Mouse (Mus musculus) kidney, postnatal 25 days (tissue): ENCODE data around the gene Taf3.

Experiments used
- DNase-seq, 2 experiments: peaks; one replicate each; pipeline ENCODE4 v3.0.0; 2021; ENCODE audit warnings: mixed read lengths in 2 of 2

Taf3 gene

DNA sequence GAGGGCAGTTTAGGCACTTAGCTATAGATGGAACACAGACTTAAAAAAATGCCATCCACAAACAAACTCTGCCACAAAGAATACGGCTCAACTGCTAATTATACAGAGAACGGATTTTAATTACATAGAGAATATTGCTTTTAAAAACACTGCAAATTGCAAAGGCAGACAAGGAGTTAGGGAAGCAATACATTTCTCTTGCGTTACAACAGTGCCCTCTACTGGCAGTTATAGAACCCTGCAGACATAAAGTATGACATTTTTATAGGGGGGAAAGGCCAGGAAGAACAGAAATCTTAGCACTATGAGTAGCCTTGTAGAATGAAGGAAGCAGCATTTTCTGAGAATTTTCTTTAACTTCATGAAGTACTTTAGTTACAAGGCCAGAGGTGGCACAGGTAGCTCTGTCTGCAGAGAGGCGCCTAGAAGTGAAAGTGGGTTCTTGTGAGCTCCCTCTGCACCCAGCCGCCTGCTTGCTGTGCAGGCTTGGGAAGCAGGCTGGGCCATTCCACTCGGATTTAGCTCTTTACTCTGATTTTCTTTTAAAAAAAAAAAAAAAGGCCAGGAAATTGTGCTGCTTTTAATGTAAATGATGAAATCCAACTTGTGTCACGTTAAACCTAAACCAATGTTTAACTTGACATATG lies 38.0 kb downstream of the Taf3 start:
- DNase-seq = peak in 1 of 2 experiments; percentile 16

DNA sequence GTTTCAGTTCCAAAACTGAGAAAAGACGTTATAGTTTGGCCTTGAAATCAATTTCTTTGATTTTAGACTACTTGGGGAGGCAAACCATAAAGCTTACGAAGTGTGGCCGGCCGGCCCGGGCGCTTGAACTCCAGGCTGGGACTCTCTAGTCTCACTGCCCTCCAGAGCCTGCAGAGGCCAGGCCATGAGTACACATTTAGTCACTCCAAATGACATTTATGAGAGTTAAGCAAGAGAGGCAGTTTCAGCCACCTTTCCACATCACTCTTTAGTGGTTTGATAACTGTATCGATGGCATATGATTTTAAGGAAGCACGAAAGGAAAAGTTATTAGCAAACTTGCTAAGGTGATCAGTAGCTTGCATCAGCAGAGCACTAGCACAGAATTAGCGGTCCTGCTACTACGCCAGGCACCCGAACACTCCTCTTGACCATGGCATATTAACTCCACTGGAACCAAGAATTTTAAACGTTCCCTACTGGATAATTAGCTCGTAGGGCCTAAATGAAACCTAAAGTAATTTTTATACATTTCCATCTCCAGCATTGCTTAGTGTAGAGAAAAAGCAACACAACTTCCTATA lies 38.6 kb downstream of the Taf3 start:
- no peak for DNase-seq

DNA sequence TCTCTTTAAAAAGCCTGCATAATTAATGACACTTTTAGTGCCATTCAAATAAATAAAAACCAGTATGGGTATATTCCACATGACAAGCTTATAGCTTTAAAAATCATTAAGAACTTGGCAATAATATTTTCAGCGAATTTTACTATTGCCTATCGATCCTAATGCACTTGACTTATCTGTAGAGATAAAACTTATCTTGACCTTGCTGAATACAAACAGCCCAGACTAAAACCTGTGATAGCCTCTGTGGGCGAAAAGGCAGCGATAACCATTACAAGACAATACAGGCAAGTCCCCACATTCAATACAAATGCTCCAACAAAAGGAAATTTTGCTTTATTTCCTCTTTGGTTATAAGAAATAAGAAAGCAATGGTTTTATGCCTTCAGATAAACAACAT lies 39.8 kb downstream of the Taf3 start:
- no peak for DNase-seq

DNA sequence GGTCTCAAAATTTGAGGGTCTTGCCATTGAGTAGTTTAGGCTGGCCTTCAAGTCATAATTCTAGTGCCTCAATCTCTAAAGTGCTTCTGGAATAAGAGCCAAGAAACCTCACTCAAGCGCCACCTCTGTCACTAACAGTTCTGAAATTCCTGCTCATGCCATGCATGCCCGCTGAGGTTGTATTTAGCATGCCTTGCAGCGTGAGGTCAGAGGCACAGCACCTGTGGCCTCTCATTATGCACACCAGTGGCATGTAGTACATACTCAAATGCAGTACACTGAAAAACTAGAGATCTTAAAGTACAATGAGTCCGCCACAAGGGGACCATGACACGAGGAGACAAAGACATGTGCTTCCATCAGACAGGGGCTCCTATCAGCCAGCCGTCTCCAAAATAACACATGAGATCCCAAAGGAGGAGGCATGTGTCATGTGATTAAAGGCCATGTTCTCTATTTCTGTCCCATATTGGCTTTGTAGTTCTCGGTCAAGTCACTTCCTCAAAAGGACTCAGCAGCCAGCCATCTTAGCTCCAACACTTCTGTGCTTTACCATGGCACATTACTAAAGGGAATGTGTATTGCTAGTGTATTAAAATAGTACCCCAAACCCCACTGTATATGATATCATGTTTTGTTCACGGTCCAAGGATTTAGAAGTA lies 43.3 kb downstream of the Taf3 start:
- DNase-seq = peak; percentile 25 to 65

DNA sequence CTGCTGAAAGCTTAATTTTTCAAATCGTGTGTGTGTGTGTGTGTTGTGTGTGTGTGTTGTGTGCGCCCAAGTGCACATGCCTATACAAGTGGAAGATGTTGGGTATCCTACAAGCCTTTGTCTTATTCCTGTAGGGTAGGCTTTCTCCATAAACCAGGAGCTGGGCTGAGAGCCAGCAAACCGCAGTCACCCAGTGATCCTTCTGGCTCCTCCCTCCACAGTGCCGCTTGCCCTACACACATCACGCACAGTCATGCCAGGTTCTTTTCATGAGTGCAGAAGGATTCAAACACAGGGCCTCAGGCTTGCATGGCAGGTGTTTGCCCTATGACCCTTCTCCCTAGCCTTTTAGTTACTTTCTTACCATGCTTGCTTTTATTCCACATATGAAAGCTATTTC lies 45.0 kb downstream of the Taf3 start:
- DNase-seq = peak; percentile 44 to 53

DNA sequence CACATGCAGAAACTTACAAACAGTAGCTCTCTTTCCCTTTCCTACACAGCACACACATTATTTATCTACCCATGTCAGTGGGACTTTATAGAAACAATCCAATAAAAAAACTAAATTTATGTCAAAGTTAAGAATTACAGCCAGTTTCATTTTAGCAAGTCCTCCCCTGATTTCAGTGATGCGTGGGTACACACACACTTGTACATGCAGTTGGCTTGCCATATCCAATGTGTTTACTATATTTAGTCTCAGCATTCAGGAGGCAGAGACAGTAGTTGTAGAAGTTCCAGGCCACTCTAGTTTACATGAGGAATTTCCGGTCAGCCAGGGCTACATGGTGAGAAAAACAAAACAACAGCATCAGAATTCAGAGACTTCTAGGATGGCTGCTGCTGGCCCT lies 46.8 kb downstream of the Taf3 start:
- DNase-seq = no peak

DNA sequence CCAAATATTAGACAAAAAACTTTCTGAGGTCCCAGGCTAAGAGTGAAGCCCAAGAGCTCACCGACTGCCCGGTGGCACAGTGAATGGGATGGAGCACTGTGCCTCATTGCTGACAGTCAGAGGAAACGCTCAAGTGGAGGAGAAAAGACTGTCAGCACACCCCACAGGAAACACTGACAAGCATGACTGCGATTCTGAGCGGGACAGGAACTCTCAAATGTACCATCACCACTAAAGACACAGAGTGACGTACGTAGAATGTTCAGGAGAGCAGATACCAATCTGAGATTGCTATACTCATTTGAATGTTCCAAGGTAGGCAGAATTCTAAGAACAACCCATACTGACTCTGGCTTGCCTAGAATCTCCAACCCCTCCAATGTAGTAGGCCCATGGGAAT lies 50.9 kb downstream of the Taf3 start:
- no peak for DNase-seq

DNA sequence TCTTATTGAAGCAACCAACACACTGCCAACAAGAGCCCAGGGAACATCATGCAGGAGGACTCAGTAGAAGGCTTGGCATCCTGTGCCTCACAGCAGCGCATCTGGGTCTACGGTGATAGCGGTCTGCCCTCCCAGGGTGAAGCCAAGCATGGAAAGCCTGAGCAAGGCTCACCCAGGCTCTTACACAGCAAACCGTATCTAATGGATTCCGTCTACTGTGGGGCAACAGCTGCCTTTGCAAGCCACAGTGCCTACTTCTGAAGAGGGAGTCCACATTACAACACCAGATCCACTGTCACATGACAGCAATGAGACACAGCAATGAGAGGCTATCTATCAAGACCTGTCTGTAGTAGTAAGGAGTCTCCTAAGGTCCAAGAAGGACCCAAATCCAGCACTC lies 52.3 kb downstream of the Taf3 start:
- DNase-seq = no peak

DNA sequence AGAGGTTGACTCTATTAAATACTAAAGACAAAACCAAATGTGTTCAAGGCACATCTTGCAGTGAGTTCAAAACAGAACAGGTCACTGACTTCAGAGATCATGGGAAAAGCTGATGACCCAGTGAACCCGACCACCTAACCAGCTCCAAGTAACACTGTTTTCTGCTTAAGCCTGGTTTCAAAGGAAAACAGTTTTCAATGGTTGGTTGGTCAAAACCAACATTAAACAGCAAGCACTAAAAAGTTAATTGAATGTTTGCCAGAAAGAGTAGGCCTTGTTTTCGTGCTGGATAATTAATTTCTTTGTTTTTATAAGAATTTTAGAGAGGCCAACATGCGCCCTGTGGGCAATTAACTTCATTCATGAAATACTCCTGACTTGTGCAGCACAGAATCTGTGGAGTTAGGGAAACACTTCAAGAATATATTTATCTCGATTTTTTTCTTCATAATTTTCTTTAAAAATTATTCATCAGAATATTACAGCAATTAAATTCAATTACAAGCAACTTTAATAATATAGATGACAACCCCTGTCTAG lies 57.6 kb downstream of the Taf3 start:
- DNase-seq = no peak

DNA sequence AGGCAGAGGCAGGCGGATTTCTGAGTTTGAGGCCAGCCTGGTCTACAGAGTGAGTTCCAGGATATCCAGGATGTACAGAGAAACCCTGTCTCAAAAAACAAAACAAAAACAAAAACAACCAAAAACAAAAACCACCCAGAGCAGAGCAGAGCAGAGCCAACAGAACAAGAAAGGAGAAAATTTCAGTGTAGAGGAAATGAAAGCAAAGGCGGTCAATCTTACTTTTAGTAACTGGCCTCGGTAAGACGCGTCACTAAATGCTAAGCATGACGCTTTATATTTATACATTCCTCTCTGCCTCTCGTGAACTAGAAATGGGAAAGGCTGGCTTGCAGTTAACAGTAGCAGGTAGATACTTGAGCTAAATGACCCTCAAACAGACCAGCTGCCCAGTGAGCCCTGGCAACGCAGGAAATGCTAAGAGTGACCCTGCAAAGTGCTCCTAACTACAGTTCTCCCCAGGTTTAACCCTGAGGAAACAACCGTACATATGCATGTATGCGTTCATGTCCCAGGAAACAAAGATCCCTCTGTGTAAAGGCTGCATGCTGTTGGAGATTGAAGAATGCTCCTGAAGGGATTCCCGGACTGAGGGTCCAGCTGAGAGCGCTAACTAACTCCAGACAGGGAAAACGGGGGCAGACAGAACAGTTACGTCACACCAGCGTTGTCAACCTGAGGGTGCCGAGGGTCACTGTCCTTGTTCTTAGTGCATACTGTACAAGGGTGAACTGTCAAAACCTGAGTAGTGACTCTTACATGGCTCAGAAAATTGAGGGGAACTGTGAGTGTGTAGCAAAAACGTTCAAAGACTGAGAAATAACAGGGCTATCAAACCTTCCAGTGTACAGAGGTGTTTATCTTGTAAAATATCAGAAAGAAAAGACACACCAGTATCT lies 58.5 kb downstream of the Taf3 start:
- no peak for DNase-seq

DNA sequence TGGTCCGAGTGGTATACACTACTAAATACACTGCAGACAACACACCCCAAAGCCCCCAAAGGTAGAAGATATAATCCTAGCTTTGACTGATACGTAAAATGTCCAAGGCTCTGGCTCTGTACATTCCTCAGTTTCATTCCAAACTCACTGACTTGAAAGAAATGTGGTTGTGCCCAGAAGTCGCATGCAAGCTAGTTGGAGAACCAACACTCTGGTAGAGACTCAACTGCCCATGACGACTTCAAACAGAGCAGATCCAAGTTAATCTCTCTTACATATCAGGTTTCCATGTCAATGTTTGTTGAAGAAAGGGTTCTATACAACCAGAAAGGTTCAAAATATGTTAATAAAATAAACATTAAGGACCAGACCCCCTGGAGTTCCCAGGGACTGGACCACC lies 60.1 kb downstream of the Taf3 start:
- DNase-seq = no peak

DNA sequence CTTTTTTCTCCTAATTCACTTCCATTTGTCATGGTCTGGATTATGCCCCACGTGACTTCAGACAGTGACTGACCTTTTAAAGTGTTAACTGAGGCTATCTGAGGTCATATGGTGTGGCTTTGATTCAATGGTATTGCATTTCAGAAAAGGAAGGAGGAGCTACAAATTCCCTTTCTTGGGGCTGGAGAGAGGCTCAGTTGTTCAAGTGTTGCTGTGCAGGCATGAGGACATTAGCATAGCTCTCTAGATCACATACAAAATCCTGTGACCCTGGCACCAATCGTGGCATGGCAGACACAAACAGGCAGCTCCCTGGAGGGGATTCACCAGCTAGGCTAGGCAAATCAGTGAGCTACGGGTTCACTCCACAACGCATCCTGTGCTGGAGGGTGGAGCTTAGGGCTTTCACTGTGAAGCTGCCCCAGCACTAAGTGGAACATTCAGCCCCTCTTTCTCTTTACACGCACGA lies 62.4 kb downstream of the Taf3 start:
- DNase-seq = no peak

DNA sequence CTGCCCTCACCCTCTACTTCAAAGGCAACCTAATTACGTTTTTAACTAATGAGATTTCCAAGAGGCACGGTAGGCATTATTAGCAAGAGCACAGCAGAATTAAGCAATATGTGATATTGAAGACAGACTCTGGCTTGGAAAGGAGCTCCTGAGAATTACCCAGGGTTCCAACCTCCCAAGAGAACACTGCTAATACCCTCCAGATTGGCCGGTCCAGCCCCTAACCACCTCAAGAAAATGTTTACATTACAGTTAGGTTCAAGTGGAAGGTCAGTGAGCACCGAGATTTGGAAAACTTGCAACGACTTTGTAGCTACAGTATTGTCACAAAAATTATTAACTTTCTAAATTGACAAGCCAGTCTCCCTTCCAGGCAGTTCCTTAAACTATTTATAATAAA lies 66.0 kb downstream of the Taf3 start:
- DNase-seq = no peak

DNA sequence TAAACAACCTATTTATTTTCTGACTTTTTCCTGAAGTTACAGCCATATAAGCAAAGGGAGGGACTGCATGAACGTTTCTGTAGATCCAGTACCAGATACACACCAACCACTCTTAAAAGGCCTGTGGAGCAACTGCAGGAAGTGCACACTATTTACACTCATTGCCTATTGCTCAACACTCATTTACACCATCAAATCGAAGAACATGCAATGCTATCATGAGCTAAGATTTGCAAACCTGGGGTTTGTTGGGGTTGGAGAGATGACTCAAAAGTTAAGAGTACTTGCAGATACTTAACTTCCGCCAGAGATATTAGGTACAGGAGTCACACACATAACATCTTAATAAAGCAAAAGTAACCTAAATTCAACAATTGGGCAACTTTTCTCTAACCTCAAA lies 76.5 kb downstream of the Taf3 start:
- DNase-seq = no peak

DNA sequence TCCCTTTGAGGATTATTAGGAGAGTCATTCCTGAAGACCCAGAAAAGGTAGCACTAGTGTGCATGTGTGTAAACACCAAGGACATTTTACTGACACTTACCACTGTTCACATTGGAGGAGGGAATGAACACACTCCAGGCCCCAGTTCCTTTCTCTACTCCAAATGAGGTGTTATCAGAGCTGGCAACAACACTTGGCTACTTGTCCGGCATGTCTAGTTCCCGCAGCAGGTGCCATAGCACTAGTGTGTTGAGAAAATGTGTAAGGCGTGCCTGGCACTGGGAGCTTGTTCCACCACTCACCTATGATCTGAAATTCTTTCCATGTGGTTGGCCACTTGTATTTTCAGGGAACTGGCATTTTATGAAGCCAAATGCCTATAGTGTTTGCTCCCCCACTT lies 77.8 kb downstream of the Taf3 start:
- DNase-seq = no peak

DNA sequence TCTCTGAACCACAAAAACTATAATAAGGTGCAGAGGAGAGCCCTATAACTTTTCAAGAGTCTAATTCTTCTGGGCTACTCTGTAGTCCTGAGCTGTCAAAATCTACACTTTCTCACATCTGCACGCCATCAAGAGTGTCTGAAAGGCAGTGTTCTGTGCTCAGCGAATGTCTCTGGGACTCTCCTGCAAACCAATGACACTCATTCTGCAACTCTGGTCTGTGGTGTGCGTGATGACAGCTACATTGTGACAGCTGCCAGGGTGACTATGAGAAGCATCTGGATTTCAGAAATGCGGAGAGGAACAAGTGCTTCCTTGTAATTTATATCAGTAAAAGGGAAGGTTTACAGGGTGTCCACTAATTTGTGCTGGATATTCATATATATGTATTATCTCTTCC lies 78.2 kb downstream of the Taf3 start:
- no peak for DNase-seq

DNA sequence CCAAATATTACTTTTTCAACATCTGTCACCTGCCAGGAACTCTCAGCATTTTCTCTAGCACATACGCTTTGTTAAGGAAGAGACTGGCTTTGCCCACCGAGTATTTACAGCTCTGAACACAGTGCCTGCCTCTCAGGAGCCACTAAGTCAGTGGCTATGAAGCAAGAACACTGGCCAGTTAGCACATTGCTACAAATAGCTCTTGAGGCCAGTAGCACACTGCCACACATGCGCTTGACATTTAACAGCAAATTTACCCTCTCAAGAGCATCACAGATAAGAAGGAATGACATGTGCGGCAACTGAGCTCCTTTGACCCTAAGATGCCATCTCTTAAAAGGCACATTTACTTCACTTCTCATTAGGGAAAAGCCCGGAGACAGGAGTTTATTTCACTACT lies 78.7 kb downstream of the Taf3 start:
- DNase-seq = no peak

DNA sequence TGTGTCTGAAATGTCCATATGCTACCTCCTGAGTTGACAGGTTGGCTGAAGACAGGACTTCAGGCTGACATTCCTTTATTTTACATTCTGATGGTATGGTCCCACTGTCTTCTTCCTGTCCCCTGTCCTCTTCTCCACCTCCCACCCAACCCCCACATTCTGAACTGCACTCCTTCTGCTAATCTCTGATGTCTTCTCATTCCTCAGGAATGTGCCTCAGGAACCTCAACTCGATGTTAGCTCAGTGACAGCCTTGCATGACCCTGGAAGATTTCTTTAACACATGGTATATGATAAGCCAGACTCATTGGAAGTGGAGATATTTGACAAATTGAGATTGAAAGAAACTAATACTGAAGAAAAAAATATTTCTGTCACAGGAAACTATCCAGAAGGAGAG lies 81.8 kb downstream of the Taf3 start:
- no peak for DNase-seq

DNA sequence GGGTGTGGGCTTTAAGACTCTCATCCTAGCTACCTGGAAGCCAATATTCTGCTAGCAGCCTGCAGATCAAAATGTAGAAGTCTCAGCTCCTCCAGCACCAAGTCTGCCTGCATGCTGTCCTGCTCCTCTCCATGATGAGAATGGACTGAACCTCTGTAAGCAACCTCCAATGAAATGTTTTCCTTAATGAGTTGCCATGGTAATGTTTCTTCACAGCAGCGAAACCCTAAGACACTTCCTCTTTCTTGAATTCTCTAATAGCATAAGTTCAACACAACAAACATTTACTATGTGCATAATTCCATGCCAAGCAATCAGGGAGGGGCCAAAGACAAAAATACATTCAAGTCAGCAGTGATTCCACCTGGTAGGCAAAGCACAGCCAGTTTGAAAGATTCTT lies 82.8 kb downstream of the Taf3 start:
- DNase-seq = no peak

DNA sequence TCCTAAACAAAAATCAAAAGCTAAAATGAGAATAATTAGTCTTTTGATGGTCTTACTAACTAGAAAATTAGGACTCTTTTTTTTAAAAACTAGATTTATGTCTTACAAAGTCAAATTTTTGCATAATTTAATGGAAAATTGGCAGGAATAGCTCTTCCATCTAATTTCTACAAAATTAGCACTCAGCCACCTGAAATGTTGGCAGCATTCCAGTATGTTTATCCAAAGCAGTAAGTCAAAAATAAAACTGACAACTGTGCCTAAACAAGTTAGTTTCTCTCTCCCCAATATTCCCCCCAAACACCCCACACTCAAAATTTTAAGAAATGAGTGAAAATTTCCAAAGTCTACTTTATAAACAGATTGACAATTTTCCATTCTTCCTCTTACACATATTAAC lies 85.5 kb downstream of the Taf3 start:
- DNase-seq = no peak

DNA sequence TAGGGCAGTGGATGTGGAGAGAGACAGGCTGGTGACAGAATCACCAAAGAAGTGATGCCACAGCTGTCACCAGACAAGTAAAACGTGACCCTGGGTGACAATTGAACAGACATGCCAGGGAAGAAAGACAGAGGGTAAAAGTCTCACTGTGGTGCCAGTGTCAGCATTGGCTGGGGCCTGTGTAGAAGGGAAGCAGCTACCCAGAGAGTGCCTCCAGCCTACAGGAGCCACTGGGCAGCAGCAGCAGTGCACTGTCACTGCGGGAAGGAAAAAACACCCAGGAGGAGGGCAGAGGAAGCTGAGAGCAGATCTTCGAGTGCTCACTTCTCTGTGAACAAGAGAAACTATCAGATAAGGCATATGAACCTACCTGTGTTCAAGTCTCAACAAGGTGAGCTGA lies 86.7 kb downstream of the Taf3 start:
- no peak for DNase-seq

DNA sequence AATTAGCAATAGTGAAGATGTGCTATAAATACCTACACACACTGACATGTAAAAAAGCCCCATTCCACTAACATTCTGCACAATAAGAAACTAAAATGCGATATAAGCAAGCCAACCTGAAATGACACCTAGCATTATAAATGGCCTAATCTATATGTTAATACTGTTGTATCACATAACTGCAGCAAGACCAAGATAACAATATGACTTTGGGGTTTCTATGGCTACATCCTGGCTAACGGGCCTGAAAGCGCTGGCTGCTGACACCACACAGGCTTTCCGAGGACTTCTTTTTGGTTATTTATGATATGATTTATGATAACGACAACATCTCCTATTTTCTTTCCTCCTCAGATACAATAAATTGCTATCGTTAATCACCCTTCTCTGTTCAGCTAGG lies 90.4 kb downstream of the Taf3 start:
- no peak for DNase-seq

DNA sequence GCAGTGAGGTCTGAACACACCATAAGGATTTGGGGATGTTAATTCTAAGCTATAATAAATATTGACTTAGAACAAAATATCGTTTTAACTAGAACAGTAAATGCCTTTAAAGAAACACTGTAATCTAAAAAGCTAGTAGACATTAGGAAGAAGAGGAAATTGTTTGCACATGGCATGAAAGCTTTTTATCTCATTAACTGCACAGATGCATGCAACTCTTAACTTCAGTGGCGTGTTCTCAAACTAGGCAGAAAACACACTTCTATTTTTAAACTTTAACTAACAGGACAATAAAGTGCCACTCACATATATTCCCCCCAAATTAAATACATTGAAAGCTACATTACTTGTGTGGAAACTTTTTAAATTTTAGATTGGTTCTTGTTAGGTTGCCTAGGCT lies 91.8 kb downstream of the Taf3 start:
- no peak for DNase-seq
